Mouse (Mus musculus) left cerebral cortex, postnatal 25 days (tissue): ENCODE data around the gene Ndufa7. TPM values are rescaled to one million over a fixed set of nuclear protein-coding genes. Genes with fewer than 3 reads are reported as not detected.

Experiments used
- DNase-seq, 2 experiments: peaks; one replicate each; pipeline ENCODE4 v3.0.0; 2022; ENCODE audit warnings: low spot score in 2 of 2, mixed read lengths in 1 of 2
- intact Hi-C: fragments of 180-260 bp; cut with DNase I; formaldehyde crosslinking; loops from one replicate; pipeline ENCODE4 v1.15.1; 2025
- total RNA-seq, 2 experiments: library from RNA; stranded (reverse); gene quantifications; 2 replicates each; pipeline ENCODE4 v1.2.3; 2021

Gene Ndufa7
- total RNA-seq, result 100 to 1,000 TPM; 196 to 205 TPM

- intact Hi-C loops, result no loop called here
- DNase-seq, result peak; percentile 99
Observed at GRCm38 (mm10) chr17:33824084-33824996, at the start of gene Ndufa7, which contains the start of gene Rps28. TSS of gene Ndufa7 (plus strand) at chr17:33824572. TSS of gene Rps28 (minus strand) at chr17:33824562.

DNA sequence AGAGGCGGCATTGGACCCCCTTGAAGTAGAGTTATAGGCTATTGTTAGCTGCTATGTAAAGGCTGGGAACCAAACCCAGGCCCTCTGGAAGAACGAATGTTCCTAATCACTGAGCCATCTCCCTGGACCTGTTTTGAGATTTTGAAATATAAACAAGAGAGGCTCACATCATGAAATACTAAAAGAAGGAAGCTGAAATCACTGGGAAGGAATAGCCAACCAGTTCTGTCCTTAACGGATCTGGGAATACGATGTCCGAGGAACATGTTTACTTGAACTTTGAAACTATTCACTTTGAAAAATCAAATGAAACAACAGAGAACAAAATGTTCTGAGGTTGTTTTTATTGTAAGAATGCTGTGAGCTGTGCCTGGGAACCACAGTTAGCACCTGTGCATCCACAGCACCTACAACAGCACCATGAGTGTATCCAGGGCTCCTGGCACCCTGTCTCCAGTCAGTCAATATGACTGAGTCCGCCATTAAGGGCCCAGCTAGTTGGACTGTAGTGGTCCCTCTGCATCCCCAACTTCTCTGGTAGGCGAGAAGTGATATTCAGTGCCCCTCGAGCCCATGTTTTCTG lies 49.7 kb upstream of the Ndufa7 start:
- DNase-seq, result no peak
- intact Hi-C loops, result no loop called here

- DNase-seq, result no peak
- intact Hi-C loops, result no loop called here
Observed at GRCm38 (mm10) chr17:33775287-33775686, 49.1 kb upstream of the Ndufa7 start.

GRCm38 (mm10) chr17:33779271-33779966 lies 45.0 kb upstream of the Ndufa7 start:
- DNase-seq, result peak; percentile 72 to 83
- intact Hi-C loops, result loop anchor here (2.0 kb wide), 1 partner anchor 19 kb away; the partner anchor contains the start of gene Rab11b

- intact Hi-C loops, result loop anchor here (2.0 kb wide), 1 partner anchor 19 kb away; the partner anchor contains the start of gene Rab11b
- no peak for DNase-seq
Observed at GRCm38 (mm10) chr17:33779967-33780295, 44.4 kb upstream of the Ndufa7 start.

DNA sequence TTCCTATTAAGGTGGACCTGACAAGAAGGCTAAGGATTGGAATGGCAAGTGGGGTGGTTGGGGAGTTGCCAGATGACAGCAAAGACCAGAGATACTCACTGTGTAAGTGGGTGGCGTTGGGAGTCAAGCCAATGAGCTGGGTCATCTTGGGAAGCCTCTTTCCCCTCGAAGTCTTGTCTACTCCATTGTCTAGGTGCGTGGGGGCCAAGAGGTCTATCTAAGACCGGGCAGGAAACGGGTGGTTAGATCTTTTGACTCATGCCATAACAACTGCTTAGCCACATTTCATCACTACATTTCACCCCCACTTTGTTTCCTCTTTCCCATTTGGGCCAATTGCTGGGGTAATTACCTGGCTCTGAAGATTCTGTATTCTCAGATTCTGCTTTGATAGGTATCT lies 43.9 kb upstream of the Ndufa7 start:
- intact Hi-C loops, result no loop called here
- DNase-seq, result no peak

- peak; percentile 52 to 56 for DNase-seq
- intact Hi-C loops, result no loop called here
Observed at GRCm38 (mm10) chr17:33781124-33781977, 43.0 kb upstream of the Ndufa7 start, which contains the start of gene Angptl4. TSS of gene Angptl4 (minus strand) at chr17:33781830.

GRCm38 (mm10) chr17:33782067-33782466 lies 42.3 kb upstream of the Ndufa7 start:
- intact Hi-C loops, result no loop called here
- no peak for DNase-seq

GRCm38 (mm10) chr17:33783408-33783807 lies 41.0 kb upstream of the Ndufa7 start:
- intact Hi-C loops, result no loop called here
- DNase-seq, result peak; percentile 32 to 73

DNA sequence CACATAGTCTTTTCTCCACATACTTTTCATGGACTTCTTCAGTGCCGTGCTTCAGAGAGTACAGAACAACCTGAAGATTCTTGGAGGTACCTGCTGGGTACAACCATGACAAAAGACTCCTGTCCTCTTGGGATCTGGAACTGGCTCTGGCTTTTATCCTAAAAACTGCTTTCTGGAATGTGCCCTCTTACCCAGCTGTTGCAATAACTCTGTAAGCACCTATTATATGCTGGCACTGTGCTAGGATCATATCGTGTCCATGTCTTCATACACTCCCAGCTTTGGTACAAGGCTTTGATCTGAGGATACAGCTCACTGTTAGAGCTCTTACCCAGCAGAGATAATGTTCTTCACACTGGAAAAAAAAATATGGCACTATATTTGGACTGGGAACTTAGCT lies 39.4 kb upstream of the Ndufa7 start:
- no peak for DNase-seq
- intact Hi-C loops, result no loop called here

- intact Hi-C loops, result no loop called here
- peak in 1 of 2 experiments; percentile 69 for DNase-seq
Observed at GRCm38 (mm10) chr17:33786375-33786774, 38.0 kb upstream of the Ndufa7 start.

GRCm38 (mm10) chr17:33788732-33789131 lies 35.6 kb upstream of the Ndufa7 start:
- intact Hi-C loops, result no loop called here
- no peak for DNase-seq

DNA sequence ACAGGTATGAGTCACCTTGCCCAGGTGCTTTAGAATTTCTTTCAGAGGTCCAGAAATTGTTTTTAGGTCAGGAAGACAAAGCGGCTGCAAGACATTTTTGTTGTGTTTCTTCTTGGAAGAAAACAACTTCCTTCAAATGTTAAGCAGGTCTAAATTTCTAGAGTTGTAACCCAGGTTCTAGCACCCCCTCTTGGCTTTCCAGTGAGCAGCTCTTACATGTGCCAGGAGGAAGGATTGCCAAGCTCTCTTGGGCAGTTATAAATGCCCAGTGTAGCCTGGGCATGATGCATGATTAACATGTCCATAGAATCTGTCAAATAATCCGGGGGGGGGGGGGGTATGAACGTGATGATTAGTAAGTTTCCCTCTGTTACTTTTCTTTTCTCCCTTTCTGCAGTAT lies 26.1 kb upstream of the Ndufa7 start:
- intact Hi-C loops, result no loop called here
- peak in 1 of 2 experiments; percentile 25 for DNase-seq

GRCm38 (mm10) chr17:33799277-33799676 lies 25.1 kb upstream of the Ndufa7 start:
- intact Hi-C loops, result no loop called here
- DNase-seq, result no peak

DNA sequence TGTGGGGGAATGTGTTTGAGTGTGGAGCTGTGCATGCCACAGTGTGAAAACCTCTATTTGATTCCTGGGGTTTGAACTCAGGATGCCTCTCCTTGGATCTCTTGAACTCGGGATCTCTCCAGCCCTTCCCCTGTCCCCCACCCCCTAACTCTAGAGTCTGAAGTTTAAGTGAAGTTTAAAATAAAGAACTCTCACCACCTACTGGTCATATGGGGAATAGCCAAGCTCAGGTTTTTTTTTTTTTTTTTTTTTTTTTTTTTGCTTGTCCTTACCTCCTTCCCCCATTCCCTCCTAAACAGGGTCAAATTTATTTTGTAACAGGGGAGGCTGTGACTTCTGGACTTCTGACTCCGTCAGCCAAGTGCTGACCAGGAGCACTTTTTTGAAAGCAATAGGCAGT lies 22.2 kb upstream of the Ndufa7 start:
- DNase-seq, result no peak
- intact Hi-C loops, result loop anchor here (5.0 kb wide), 2 partner anchors 50 to 75 kb away; no protein-coding TSS in a partner anchor

- DNase-seq, result no peak
- intact Hi-C loops, result loop anchor here (5.0 kb wide), 2 partner anchors 52 to 77 kb away; no protein-coding TSS in a partner anchor
Observed at GRCm38 (mm10) chr17:33804205-33804604, 20.2 kb upstream of the Ndufa7 start.

DNA sequence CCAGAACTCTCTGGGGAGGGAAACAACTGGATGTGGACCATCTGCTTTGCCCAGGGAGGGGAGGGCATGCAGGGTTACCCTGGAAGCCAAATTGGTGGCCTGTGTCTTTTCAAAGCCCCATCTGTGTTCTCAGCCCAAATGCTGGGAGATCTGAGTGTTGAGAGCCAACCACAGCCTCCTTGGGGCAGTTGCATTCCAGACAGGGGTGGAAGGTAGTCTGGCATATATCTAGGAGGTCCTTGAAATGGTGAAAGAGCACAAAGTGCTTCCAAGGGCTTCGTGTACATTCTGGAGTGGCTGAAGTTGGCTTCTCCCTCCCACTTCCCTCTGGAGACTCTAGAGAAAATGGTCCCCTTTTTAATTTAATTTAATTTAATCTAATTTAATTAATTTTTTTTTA lies 19.6 kb upstream of the Ndufa7 start:
- DNase-seq, result no peak
- intact Hi-C loops, result loop anchor here (5.0 kb wide), 2 partner anchors 52 to 77 kb away; no protein-coding TSS in a partner anchor

GRCm38 (mm10) chr17:33807181-33807888 lies 17.0 kb upstream of the Ndufa7 start:
- no peak for DNase-seq
- intact Hi-C loops, result no loop called here

DNA sequence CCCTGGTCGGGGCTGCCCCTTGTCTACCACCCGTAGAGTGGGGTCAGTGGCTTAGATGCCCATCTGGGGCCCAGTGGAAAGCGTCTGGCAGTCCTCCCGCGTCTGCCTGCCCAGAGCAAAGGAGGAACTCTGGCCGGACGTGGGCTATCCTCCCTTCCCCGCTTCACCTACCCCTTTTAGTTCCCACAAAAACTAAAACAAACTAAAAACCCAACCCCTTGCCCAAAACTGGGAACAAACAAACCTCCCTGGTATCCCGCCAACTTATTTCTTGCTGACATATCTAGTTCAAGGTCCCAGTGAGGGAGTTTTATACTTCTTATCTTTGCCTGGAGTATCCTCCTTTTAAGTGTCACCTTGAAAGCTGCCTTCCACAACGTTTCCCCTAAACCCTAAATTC lies 16.2 kb upstream of the Ndufa7 start:
- intact Hi-C loops, result no loop called here

More for the DNA sequence above, 16.2 kb upstream of the Ndufa7 start:
- no peak for DNase-seq
